Mouse (Mus musculus) liver, adult 10 weeks (tissue): Measurements from ENCODE around the gene Nom1. TPM values are rescaled to one million over a fixed set of nuclear protein-coding genes. Genes with fewer than 3 reads are reported as not detected.

ENCODE experiments used
- polyA plus RNA-seq: library from polyadenylated mRNA; stranded (reverse); fragments of 350-450 nt; fragmentation: Illumina TruSeq; extraction: RNeasy Lipid Tissue Mini Kit (QIAGEN cat#74804); gene quantifications from one replicate; pipeline ENCODE4 v1.2.3, GENCODE M21; 2014; ENCODE audit warnings: low read depth, low replicate concordance

The Nom1 gene
- 11.4 TPM for polyA plus RNA-seq

DNA sequence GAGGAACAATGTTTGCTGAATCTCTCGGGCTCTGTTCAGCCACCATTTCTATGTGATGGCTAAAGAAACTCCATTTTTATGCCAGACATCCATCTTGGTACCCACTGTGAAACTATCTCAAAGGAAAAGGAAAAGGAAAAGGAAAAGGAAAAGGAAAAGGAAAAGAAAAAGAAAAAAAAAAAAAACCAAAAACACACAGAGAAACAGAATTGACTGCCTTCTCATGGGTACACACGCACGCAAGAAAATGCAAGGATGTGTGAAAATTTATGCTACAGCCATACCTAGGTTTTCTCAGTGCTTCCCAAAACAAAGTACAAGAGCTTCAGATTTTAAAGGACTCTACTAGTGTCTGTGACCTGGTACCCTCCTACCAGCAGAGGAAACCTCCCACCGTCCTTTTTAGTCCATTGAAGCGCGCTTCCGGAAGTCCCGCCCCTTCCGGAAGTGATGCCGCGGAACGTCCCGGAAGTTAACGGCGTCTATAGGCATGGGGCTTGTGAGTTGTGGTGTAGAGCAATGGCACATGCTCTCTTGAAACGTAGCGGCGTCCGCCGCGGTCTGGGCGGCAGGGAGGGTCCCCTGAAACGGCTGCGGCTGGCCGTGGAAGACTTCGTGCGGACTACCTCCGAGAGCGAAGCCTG, at the start of gene Nom1:
Gene Nom1, plus strand, starts transcription at position 437 of the 644 bp plus-strand sequence.

DNA sequence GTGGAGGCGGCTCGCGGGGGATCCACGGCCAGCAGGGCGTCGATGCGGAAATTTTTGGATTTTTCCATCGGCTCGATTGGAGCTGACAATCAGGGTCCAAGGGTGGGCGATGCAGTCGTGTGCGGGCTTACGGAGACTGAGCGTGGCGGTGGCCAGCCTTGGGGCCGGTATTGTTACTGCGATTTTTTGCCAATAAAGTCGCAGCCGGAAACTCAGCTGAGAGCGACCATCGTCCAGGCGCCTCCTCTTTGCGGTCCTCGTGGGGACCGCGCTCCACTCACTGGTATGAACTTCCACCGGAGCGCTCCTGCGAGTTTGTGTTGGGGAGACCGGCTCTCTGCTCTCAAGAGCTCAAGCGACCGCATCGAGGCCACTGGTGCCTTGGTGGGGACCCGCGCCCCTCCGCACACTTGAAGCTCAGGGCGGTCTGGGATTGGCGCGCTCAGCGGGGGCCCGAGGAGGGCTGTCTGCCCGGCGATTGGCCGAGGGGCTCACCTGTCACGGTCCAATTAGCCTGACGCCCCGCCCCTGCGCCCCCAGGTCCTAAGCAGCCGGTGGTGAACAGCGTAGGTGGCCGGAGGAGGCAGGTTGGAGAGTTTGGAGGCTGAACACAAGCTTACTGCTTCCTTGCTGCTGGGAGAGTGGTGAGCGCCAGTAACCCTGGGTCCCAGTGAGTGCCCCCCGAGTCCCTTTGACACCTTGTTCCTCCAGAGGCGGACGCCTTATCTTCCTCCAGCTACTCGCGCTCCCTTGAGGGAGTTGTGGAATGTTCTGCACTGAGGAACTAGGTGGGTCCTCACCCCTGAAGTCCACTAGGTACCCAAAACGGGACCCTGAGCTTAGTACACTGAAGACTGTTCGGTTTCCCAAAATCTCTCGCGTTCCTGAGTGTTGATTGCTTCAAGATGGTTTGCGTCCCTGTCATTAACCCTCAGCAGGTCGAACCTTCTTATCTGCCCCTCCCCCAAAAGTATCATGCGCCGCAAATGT, 44.0 kb downstream of the Nom1 start, which contains the start of gene Mnx1:
Gene Mnx1, minus strand, starts transcription at position 263 of the 990 bp plus-strand sequence.

Other genes starting within 250 kb of the Nom1 start
- 0.90 TPM for gene Rnf32, start 238.7 kb upstream of the Nom1 start, polyA plus RNA-seq
- 5.7 TPM for gene Lmbr1, start 56.3 kb upstream of the Nom1 start, polyA plus RNA-seq
- gene Mnx1, start 43.8 kb downstream of the Nom1 start, polyA plus RNA-seq = not detected
- 23.6 TPM for gene Ube3c, start 134.6 kb downstream of the Nom1 start, polyA plus RNA-seq